Mouse (Mus musculus) embryonic facial prominence, embryonic 15.5 days (tissue): ENCODE data around the gene Olfr279. TPM values are rescaled to one million over a fixed set of nuclear protein-coding genes. Genes with fewer than 3 reads are reported as not detected.

ENCODE experiments used
- ATAC-seq: fragments of 200-750 bp; cut with Nextera tagmentation; 2 replicates; pipeline ENCODE4 v1.8.0; 2017; ENCODE audit warnings: low read depth, moderate TSS enrichment; ENCODE audit not compliant: insufficient number of reproducible peaks, low FRiP score, low TSS enrichment
- H3K27ac ChIP-seq: fragments of 300-500 bp; sonication (generic); replicated peaks from 2 replicates; pipeline ENCODE4 v1.5.1; 2015; ENCODE audit warnings: mild to moderate bottlenecking, inconsistent platforms
- H3K27me3 ChIP-seq: fragments of 300-500 bp; sonication (generic); 2 replicates; pipeline ENCODE4 v1.6.1; 2015; ENCODE audit warnings: inconsistent platforms
- H3K36me3 ChIP-seq: fragments of 300-500 bp; sonication (generic); 2 replicates; pipeline ENCODE4 v1.6.1; 2015; ENCODE audit warnings: mild to moderate bottlenecking, inconsistent platforms
- H3K4me1 ChIP-seq: fragments of 300-500 bp; sonication (generic); 2 replicates; pipeline ENCODE4 v1.6.1; 2015; ENCODE audit warnings: inconsistent platforms
- H3K4me2 ChIP-seq: fragments of 300-500 bp; sonication (generic); replicated peaks from 2 replicates; pipeline ENCODE4 v1.6.1; 2015; ENCODE audit warnings: mild to moderate bottlenecking, inconsistent platforms
- H3K4me3 ChIP-seq: fragments of 300-500 bp; sonication (generic); replicated peaks from 2 replicates; pipeline ENCODE4 v1.5.1; 2015; ENCODE audit warnings: mild to moderate bottlenecking, inconsistent platforms
- H3K9ac ChIP-seq: fragments of 300-500 bp; sonication (generic); 2 replicates; pipeline ENCODE4 v1.6.1; 2015; ENCODE audit warnings: inconsistent platforms
- H3K9me3 ChIP-seq: fragments of 300-500 bp; sonication (generic); replicated peaks from 2 replicates; pipeline ENCODE4 v1.6.1; 2016; ENCODE audit warnings: inconsistent platforms
- WGBS: fragments of 180-500 bp; shearing (Covaris S2); methylation state at CpG from one replicate; pipeline ENCODE4 v1.1.7; 2015; 5-methylcytosine and 5-hydroxymethylcytosine counted together
- polyA plus RNA-seq: library from polyadenylated mRNA; unstranded; fragments of >200 nt; fragmentation: Nextera tagmentation; extraction: Ambion mirVana; gene quantifications from 2 replicates; pipeline ENCODE4 v1.2.1, GENCODE M21; 2015

Olfr279 gene
- polyA plus RNA-seq, 1 experiment from 2014 or later, result 0.03 TPM

- Histone ChIP-seq H3K9ac (no peak overlapping the region), H3K4me3 (peak overlapping the region; percentile 89), H3K4me1 (peaks cover 10% of the 10 kb centered on the region), H3K9me3 (no peaks in the 10 kb centered on the region), H3K27me3 (no peaks in the 10 kb centered on the region), H3K27ac (no peak overlapping the region), H3K36me3 (peaks cover 37% of the 10 kb centered on the region), H3K4me2 (peak overlapping the region; percentile 66)
- 29% methylated on average over 5 of the region's 5 CpGs for WGBS
- no peak for ATAC-seq
These were observed 40.1 kb downstream of the Olfr279 start for GRCm38 (mm10) chr15:98532281-98532680.

DNA sequence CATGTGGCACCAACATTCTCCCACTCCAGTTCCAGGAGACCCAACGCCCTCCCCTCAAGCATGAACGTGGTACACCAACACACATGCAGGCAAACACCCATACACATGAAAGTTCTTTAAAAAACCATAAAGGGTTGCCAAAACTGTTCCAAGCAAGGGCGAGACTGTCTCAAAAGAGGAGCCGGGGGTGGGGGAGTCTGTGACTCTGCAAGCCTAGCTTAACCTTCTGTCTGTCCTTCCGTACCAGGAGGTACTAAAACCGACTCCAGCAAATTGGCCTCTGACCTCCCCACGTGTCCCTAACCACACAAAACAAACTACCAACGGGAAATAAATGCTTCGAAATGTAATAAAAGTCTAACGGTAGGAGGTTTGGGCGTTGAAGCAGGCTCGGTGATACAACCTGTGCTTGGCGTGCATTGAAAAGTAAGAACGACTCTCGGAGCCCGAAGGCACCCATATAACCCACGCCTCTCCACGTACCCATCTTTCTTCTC lies 40.9 kb downstream of the Olfr279 start:
- Histone ChIP-seq H3K9ac (peak overlapping the region; percentile 87), H3K4me3 (peak overlapping the region; percentile 89), H3K36me3 (peaks cover 29% of the 10 kb centered on the region), H3K4me2 (peak overlapping the region; percentile 66), H3K27me3 (no peaks in the 10 kb centered on the region), H3K9me3 (no peaks in the 10 kb centered on the region), H3K4me1 (peaks cover 14% of the 10 kb centered on the region), H3K27ac (peak overlapping the region; percentile 39; the same call in 1 of the 2 replicates)
- 0% methylated on average over 18 of the region's 18 CpGs for WGBS
- no peak for ATAC-seq

DNA sequence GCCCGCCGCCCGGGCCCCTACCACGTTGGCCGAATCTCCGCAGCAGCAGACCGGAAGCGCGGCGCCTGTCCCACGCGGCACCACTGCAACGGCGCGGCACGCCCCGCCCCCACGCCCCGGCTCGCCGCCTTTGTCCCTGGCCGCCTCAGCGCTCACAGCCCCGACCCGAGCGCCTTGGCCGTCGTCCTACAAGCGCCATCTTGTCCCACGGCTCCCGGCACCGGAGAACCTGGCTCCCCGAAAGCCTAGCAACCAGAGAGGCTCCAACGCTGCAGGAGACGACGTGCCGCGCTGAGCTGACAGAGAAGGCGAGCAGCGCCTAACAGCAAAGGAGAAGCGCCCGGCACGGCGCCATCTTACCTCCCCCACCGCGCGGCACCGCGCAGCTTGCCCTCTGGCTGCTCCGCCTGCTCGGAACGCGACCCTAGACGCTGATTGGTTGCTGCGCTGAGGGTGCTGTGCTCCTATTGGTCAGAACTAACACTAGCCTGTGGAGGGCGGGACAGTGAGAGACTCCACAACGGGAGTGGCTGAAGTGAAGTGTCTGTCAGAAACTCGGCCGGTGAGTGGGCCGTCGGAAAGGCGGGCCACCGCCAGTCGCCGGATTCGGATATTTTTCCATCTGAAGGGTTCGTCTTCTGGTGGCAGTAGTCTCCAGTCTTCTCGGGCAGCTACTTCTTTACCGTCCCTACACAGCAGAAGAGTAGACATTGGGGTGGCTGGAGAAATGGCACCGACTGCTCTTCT lies 41.9 kb downstream of the Olfr279 start, which contains the start of gene Kansl2:
TSS of gene Kansl2 (minus strand) at position 384 of the 747 bp plus-strand sequence.
- peaks cover 14% of the 10 kb centered on the region for H3K4me1 ChIP-seq
- under 1% methylated on average over 69 of the region's 70 CpGs for whole genome bisulfite sequencing
- H3K36me3 ChIP-seq, result peaks cover 21% of the 10 kb centered on the region
- peak within 1 kb of the TSS; percentile 89 for H3K4me3 ChIP-seq
- ATAC-seq, result peak; percentile 100
- no peaks in the 10 kb centered on the region for H3K27me3 ChIP-seq
- H3K9me3 ChIP-seq, result no peaks in the 10 kb centered on the region
- H3K27ac ChIP-seq, result peak within 1 kb of the TSS; percentile 99
- peak within 1 kb of the TSS; percentile 66 for H3K4me2 ChIP-seq
- H3K9ac ChIP-seq, result peak within 1 kb of the TSS; percentile 87

- 82% methylated on average over 4 of the region's 4 CpGs for WGBS
- H3K4me1 ChIP-seq, result peaks cover 14% of the 10 kb centered on the region
- peaks cover 16% of the 10 kb centered on the region for H3K36me3 ChIP-seq
- no peak for ATAC-seq
- no peak overlapping the region for H3K9ac ChIP-seq
- H3K27ac ChIP-seq, result no peak overlapping the region
- H3K9me3 ChIP-seq, result no peaks in the 10 kb centered on the region
- no peak overlapping the region for H3K4me3 ChIP-seq
- no peak overlapping the region for H3K4me2 ChIP-seq
- H3K27me3 ChIP-seq, result no peaks in the 10 kb centered on the region
These were observed 43.7 kb downstream of the Olfr279 start for GRCm38 (mm10) chr15:98535921-98536320.

- Histone ChIP-seq H3K4me1 (peaks cover 14% of the 10 kb centered on the region), H3K9me3 (no peaks in the 10 kb centered on the region), H3K4me3 (no peak overlapping the region), H3K36me3 (peaks cover 18% of the 10 kb centered on the region), H3K4me2 (no peak overlapping the region), H3K9ac (no peak overlapping the region), H3K27me3 (no peaks in the 10 kb centered on the region), H3K27ac (no peak overlapping the region)
- WGBS, result 78% methylated on average over 8 of the region's 8 CpGs
- no peak for ATAC-seq
These were observed 44.8 kb downstream of the Olfr279 start for GRCm38 (mm10) chr15:98536828-98537510.

- peaks cover 6% of the 10 kb centered on the region for H3K4me1 ChIP-seq
- H3K27ac ChIP-seq, result no peak overlapping the region
- no peaks in the 10 kb centered on the region for H3K9me3 ChIP-seq
- WGBS, result 60% methylated on average over 4 of the region's 4 CpGs
- H3K36me3 ChIP-seq, result peaks cover 23% of the 10 kb centered on the region
- H3K4me3 ChIP-seq, result no peak overlapping the region
- no peak overlapping the region for H3K4me2 ChIP-seq
- no peak for ATAC-seq
- no peaks in the 10 kb centered on the region for H3K27me3 ChIP-seq
- no peak overlapping the region for H3K9ac ChIP-seq
These were observed 45.7 kb downstream of the Olfr279 start for GRCm38 (mm10) chr15:98537923-98538322.

GRCm38 (mm10) chr15:98541064-98541463 lies 48.9 kb downstream of the Olfr279 start:
- no peak for ATAC-seq
- H3K4me2 ChIP-seq, result no peak overlapping the region
- 83% methylated on average over 6 of the region's 6 CpGs for WGBS
- H3K27ac ChIP-seq, result no peak overlapping the region
- no peak overlapping the region for H3K9ac ChIP-seq
- H3K4me1 ChIP-seq, result 0 out of 2 replicates have a peak, but pooled peaks cover 5% of the 10 kb centered on the region
- H3K27me3 ChIP-seq, result no peaks in the 10 kb centered on the region
- H3K36me3 ChIP-seq, result peaks cover 53% of the 10 kb centered on the region
- no peaks in the 10 kb centered on the region for H3K9me3 ChIP-seq
- H3K4me3 ChIP-seq, result no peak overlapping the region

GRCm38 (mm10) chr15:98543341-98543740 lies 51.1 kb downstream of the Olfr279 start:
- 84% methylated on average over 4 of the region's 4 CpGs for WGBS
- no peak for ATAC-seq
- H3K4me3 ChIP-seq, result no peak overlapping the region
- H3K4me1 ChIP-seq, result no peaks in the 10 kb centered on the region
- no peak overlapping the region for H3K9ac ChIP-seq
- H3K27ac ChIP-seq, result no peak overlapping the region
- H3K4me2 ChIP-seq, result no peak overlapping the region
- no peaks in the 10 kb centered on the region for H3K9me3 ChIP-seq
- H3K36me3 ChIP-seq, result peaks cover 73% of the 10 kb centered on the region
- H3K27me3 ChIP-seq, result no peaks in the 10 kb centered on the region

DNA sequence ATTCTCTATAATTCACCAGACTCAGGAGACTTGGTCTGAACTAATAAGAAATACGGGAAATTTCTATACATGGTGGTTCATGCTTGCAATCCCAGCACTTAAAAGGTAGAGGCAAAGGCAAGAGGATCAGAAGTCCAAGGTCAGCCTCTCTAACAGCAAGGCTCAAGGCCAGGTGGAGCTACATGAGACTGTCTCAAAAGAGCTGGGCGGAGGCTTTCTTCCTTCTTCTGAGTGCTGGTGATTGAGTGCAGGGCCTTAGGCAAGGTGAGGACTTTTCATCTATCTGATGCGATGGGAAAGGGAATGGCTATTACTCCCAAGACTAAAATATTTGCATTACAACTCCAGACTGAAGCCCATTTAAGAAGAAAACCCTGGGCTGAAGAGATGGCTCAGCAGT lies 52.9 kb downstream of the Olfr279 start:
- Histone ChIP-seq H3K4me2 (no peak overlapping the region), H3K4me1 (no peaks in the 10 kb centered on the region), H3K36me3 (peaks cover 83% of the 10 kb centered on the region), H3K27ac (no peak overlapping the region), H3K9me3 (no peaks in the 10 kb centered on the region), H3K27me3 (no peaks in the 10 kb centered on the region), H3K9ac (no peak overlapping the region), H3K4me3 (no peak overlapping the region)
- 88% methylated on average over 3 of the region's 3 CpGs for WGBS
- ATAC-seq, result no peak

GRCm38 (mm10) chr15:98546843-98547242 lies 54.6 kb downstream of the Olfr279 start:
- WGBS, result 93% methylated on average over 5 of the region's 5 CpGs
- no peak overlapping the region for H3K4me2 ChIP-seq
- H3K27me3 ChIP-seq, result no peaks in the 10 kb centered on the region
- H3K36me3 ChIP-seq, result peaks cover 86% of the 10 kb centered on the region
- H3K9ac ChIP-seq, result no peak overlapping the region
- H3K4me3 ChIP-seq, result no peak overlapping the region
- H3K9me3 ChIP-seq, result no peaks in the 10 kb centered on the region
- H3K27ac ChIP-seq, result no peak overlapping the region
- H3K4me1 ChIP-seq, result no peaks in the 10 kb centered on the region
- no peak for ATAC-seq
